21 mouse cellular contexts compared by ENCODE assay signal in the genomic region with DNA sequence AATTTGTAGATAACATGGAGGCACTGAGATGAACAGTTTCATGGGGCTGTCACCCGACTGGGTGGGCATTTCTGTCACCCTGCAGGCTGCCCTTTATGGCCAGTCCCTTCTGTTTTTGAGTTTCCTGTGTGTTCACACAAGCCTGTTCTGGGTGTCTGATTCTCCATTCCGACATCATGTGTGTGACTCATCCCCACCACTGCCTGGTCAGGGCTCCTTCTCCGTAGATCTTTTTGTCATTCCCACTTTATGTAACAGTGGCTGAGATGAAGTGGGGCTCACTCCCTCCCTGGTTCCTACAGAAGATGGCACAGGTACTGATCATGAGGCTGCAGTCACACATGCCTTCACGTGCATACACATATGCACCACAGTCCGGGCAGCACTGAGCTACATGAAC. TPM values are rescaled to one million over a fixed set of nuclear protein-coding genes. Genes with fewer than 3 reads are reported as not detected.
"Had no signal": no experiment of that assay in that cellular context is flagged by ENCODE, and none has a peak within 500 bp of the region (broad histone marks: within the 10 kb centered on the region; RNA-seq: fewer than 3 reads in every experiment).

No protein-coding gene starts in this region.

- H3K4me2 ChIP-seq: intestine, embryonic 15.5 days; limb, embryonic 12.5 days; limb, embryonic 15.5 days; liver, embryonic 11.5 days; lung, embryonic 14.5 days; midbrain, embryonic 12.5 days; neural tube, embryonic 13.5 days had no signal

- H3K4me3 ChIP-seq: intestine, embryonic 15.5 days; limb, embryonic 12.5 days; limb, embryonic 15.5 days; midbrain, embryonic 12.5 days; myocyte; neural tube, embryonic 13.5 days had no signal

- H3K9ac ChIP-seq: intestine, embryonic 15.5 days; limb, embryonic 12.5 days; limb, embryonic 15.5 days; liver, embryonic 14.5 days; liver, postnatal 0 days; lung, embryonic 14.5 days; midbrain, embryonic 12.5 days; neural tube, embryonic 13.5 days had no signal

- H3K9me3 ChIP-seq: intestine, embryonic 15.5 days; limb, embryonic 12.5 days; limb, embryonic 15.5 days; midbrain, embryonic 12.5 days; neural tube, embryonic 13.5 days had no signal

- ATAC-seq: intestine, embryonic 15.5 days; liver, postnatal 0 days; lung, postnatal 0 days; midbrain, embryonic 16.5 days had no signal

- H3K36me3 ChIP-seq: intestine, embryonic 15.5 days; limb, embryonic 12.5 days; limb, embryonic 15.5 days; midbrain, embryonic 12.5 days; neural tube, embryonic 13.5 days had no signal

- DNase-seq: kidney, adult 11 months; kidney, adult 9 months; kidney, postnatal 14 days; layer of hippocampus, postnatal 36 days; left cerebral cortex, postnatal 4 days; liver, postnatal 0 days; lung, embryonic 14.5 days; thymus, postnatal 25 days had no signal

- H3K27ac ChIP-seq: intestine, embryonic 15.5 days; limb, embryonic 12.5 days; limb, embryonic 15.5 days; liver, embryonic 14.5 days; macrophage; midbrain, embryonic 12.5 days; neural tube, embryonic 13.5 days had no signal

RNA-seq across cellular contexts. Expression of a gene that starts 5.5 kb away (rescaled TPM):
- polyA plus RNA-seq: macrophage had no signal

RNA-seq across cellular contexts. Expression of a gene that starts 35.4 kb away (rescaled TPM):
- total RNA-seq: left cerebral cortex, postnatal 4 days; monocyte, adult 5-6 weeks; neutrophil, adult 5-6 weeks had no signal
- polyA plus RNA-seq: macrophage had no signal
